Mouse (Mus musculus) C2C12 (cell line): ENCODE results near the gene Adh7. TPM values are rescaled to one million over a fixed set of nuclear protein-coding genes. Genes with fewer than 3 reads are reported as not detected.

ENCODE experiments used
- H3K27me3 ChIP-seq: one replicate; pipeline ENCODE4 v1.6.1; 2011; ENCODE audit not compliant: control insufficient read depth, insufficient read depth, insufficient read length
- H3K36me3 ChIP-seq: one replicate; pipeline ENCODE4 v1.6.1; 2011; ENCODE audit not compliant: control insufficient read depth, insufficient read depth
- H3K4me3 ChIP-seq: one replicate; pipeline ENCODE4 v1.5.1; 2011; ENCODE audit warnings: mild to moderate bottlenecking, control low read depth; ENCODE audit not compliant: poor library complexity, insufficient read depth, severe bottlenecking
- H3K79me2 ChIP-seq: one replicate; pipeline ENCODE4 v1.6.1; 2011; ENCODE audit not compliant: control insufficient read depth, insufficient read depth
- H3K79me3 ChIP-seq: one replicate; pipeline ENCODE4 v1.6.1; 2011; ENCODE audit warnings: low read depth, control low read depth
- H3ac ChIP-seq: one replicate; pipeline ENCODE3; 2011; ENCODE audit warnings: low read depth; ENCODE audit not compliant: control insufficient read depth, insufficient read length
- CEBPB ChIP-seq: IDR thresholded peaks from one replicate; pipeline ENCODE4 v1.6.1; 2011; ENCODE audit warnings: low read depth, mild to moderate bottlenecking, control low read depth, moderate library complexity
- CTCF ChIP-seq: IDR thresholded peaks from one replicate; pipeline ENCODE4 v1.5.1; 2011; ENCODE audit not compliant: control insufficient read depth, insufficient read depth, insufficient read length
- FOSL1 ChIP-seq: IDR thresholded peaks from one replicate; pipeline ENCODE4 v1.8.0; 2011; ENCODE audit warnings: mild to moderate bottlenecking, low read length; ENCODE audit not compliant: poor library complexity, insufficient read depth, severe bottlenecking
- MAX ChIP-seq: IDR thresholded peaks from one replicate; pipeline ENCODE4 v1.6.1; 2011; ENCODE audit warnings: mild to moderate bottlenecking, control low read depth
- MYOD1 ChIP-seq: IDR thresholded peaks from one replicate; pipeline ENCODE4 v1.6.1; 2011; ENCODE audit warnings: low read depth; ENCODE audit not compliant: control insufficient read depth, insufficient read length
- MYOG ChIP-seq: IDR thresholded peaks from one replicate; pipeline ENCODE4 v1.6.1; 2011; ENCODE audit not compliant: control insufficient read depth, insufficient read length; ENCODE audit errors: extremely low read depth
- USF1 ChIP-seq: IDR thresholded peaks from one replicate; pipeline ENCODE4 v1.6.1; 2011; ENCODE audit warnings: low read depth, mild to moderate bottlenecking, control low read depth, moderate library complexity
- polyA plus RNA-seq: library from polyadenylated mRNA; unstranded; fragments of >200 nt; fragmentation: generic; extraction: Trizol; gene quantifications from one replicate; pipeline ENCODE4 v1.2.1, GENCODE M21; 2012; ENCODE audit warnings: missing spikeins

The Adh7 gene
- polyA plus RNA-seq, 1 experiment, result 4.9 TPM

- no peaks in the 10 kb centered on the region for H3K36me3 ChIP-seq
- H3K4me3 ChIP-seq, result no peak overlapping the region
- no peaks in the 10 kb centered on the region for H3K79me3 ChIP-seq
- no peak overlapping the region for H3ac ChIP-seq
- TF ChIP-seq CEBPB, result no peak
- TF ChIP-seq MYOD1, result no peak
- no peak for TF ChIP-seq CTCF
- TF ChIP-seq USF1, result no peak
- TF ChIP-seq FOSL1, result no peak
- no peak for TF ChIP-seq MYOG
- no peak for TF ChIP-seq MAX
- H3K79me2 ChIP-seq, result no peaks in the 10 kb centered on the region
- H3K27me3 ChIP-seq, result no peaks in the 10 kb centered on the region
Measured at GRCm38 (mm10) chr3:138247241-138247640, 29.7 kb downstream of the Adh7 start.

DNA sequence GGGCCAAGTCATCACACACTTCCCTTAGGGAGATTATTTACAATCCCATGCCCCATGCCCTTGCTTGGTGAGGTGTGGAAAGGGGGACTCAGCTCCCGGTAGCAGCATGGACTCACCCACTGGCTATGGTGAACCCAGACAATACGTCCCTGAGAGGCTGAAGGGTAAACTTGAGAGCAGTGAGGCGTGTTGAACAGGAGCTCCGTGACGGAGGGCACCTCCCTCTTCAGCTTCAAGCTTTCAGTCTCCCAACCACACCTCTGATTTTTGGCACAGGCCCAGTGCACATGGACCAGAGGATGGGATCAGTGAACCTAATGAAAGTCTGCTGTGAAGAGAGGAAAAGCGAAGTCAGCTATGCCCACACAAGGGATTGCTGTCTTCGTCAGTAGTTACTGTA is 30.5 kb downstream of the Adh7 start:
- no peaks in the 10 kb centered on the region for H3K27me3 ChIP-seq
- no peak overlapping the region for H3ac ChIP-seq
- H3K79me3 ChIP-seq, result no peaks in the 10 kb centered on the region
- no peaks in the 10 kb centered on the region for H3K36me3 ChIP-seq
- no peak overlapping the region for H3K4me3 ChIP-seq
- no peaks in the 10 kb centered on the region for H3K79me2 ChIP-seq
- TF ChIP-seq MYOG, result no peak
- no peak for TF ChIP-seq FOSL1
- TF ChIP-seq CTCF, result no peak
- TF ChIP-seq MYOD1, result no peak
- TF ChIP-seq MAX, result no peak
- TF ChIP-seq USF1, result no peak
- TF ChIP-seq CEBPB, result no peak

- Histone ChIP-seq H3K4me3 (no peak overlapping the region), H3K79me3 (no peaks in the 10 kb centered on the region), H3K27me3 (no peaks in the 10 kb centered on the region), H3ac (no peak overlapping the region), H3K79me2 (no peaks in the 10 kb centered on the region), H3K36me3 (no peaks in the 10 kb centered on the region)
- TF ChIP-seq MYOG (no peak), MYOD1 (no peak), MAX (no peak), FOSL1 (no peak), CTCF (no peak), CEBPB (no peak), USF1 (no peak)
Measured at GRCm38 (mm10) chr3:138248746-138249145, 31.2 kb downstream of the Adh7 start.

DNA sequence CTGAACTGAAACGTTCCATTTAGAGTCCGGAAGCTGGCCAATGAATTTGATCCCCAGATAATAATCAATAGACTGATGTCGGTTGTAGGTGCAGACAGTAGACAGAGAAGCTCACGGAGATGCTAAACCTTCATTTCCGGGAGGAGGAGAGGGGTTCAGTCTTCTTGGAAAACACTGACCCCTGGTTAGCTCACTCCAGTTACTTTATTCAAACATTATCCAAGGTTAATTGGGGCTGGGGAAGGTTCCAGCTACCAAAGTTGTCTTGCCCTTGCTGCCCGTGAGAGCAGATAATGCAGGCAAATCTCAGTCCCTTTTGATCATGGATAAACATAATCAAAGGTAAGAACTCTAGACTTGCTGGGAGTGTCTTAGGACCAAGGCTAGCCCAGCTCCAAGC is 33.6 kb downstream of the Adh7 start:
- Histone ChIP-seq H3K36me3 (no peaks in the 10 kb centered on the region), H3ac (no peak overlapping the region), H3K27me3 (no peaks in the 10 kb centered on the region), H3K4me3 (no peak overlapping the region), H3K79me3 (no peaks in the 10 kb centered on the region), H3K79me2 (no peaks in the 10 kb centered on the region)
- TF ChIP-seq CEBPB, result no peak
- no peak for TF ChIP-seq FOSL1
- no peak for TF ChIP-seq MYOD1
- no peak for TF ChIP-seq USF1
- TF ChIP-seq CTCF, result no peak
- TF ChIP-seq MAX, result no peak
- TF ChIP-seq MYOG, result no peak

GRCm38 (mm10) chr3:138254205-138254604 is 36.6 kb downstream of the Adh7 start:
- H3K36me3 ChIP-seq, result no peaks in the 10 kb centered on the region
- H3K79me3 ChIP-seq, result no peaks in the 10 kb centered on the region
- no peaks in the 10 kb centered on the region for H3K79me2 ChIP-seq
- no peaks in the 10 kb centered on the region for H3K27me3 ChIP-seq
- TF ChIP-seq USF1 (no peak), MAX (no peak), CTCF (no peak), FOSL1 (no peak)
- no peak overlapping the region for H3K4me3 ChIP-seq
- no peak overlapping the region for H3ac ChIP-seq

DNA sequence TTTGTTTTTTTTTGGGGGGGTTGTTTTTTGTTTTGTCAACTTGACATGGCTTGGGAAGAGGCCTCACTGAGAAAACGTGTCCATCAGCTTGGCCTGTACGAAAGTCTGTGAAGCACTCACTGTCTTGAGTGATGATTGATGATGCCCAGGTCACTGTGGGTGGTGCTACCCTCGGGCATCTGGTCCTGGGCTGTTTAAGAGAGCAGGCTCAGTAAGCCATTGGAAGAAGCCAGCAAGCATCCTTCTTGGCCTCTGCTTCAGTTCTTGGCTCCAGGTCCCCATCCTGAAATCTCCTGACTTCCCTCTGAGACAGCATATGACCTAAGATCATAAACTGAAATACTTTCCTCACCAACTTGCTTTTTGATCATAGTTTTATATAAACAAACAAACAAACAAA is 37.8 kb downstream of the Adh7 start:
- no peaks in the 10 kb centered on the region for H3K79me3 ChIP-seq
- H3K36me3 ChIP-seq, result no peaks in the 10 kb centered on the region
- H3K79me2 ChIP-seq, result no peaks in the 10 kb centered on the region
- H3K4me3 ChIP-seq, result no peak overlapping the region
- TF ChIP-seq MYOD1, result no peak
- TF ChIP-seq MAX, result no peak
- TF ChIP-seq CTCF, result no peak
- TF ChIP-seq FOSL1, result no peak
- no peak for TF ChIP-seq USF1
- TF ChIP-seq MYOG, result no peak
- no peak for TF ChIP-seq CEBPB
- H3K27me3 ChIP-seq, result no peaks in the 10 kb centered on the region
- H3ac ChIP-seq, result no peak overlapping the region
